Mouse (Mus musculus) Patski (cell line): ENCODE measurements at regions not wholly inside any gene's neighbourhood (a gene's known extent, or its start where the extent isn't known, plus 50 kb on each side); places are given as distances from the start of the nearest gene placed in this dataset.

Experiments used
- ATAC-seq: fragments of 100-300 bp; one replicate; pipeline ENCODE4 v1.8.0; 2021
- CTCF ChIA-PET: fragments of 350-600 bp; sonication (Branson Sonifier 250); formaldehyde crosslinking; loops from one replicate; lab custom pipeline; 2022; ENCODE audit warnings: inconsistent platforms; lab: Charles Lee
- POLR2A ChIA-PET: fragments of 350-600 bp; sonication (Branson Sonifier 250); formaldehyde crosslinking; loops from one replicate; lab custom pipeline; 2022; ENCODE audit warnings: antibody characterized with exemption, inconsistent platforms; lab: Charles Lee
- DNase-seq: peaks from one replicate; pipeline ENCODE4 v3.0.0-alpha.2; 2011; ENCODE audit warnings: low read depth, low spot score
- H3K27me3 ChIP-seq: fragments of 371-371 bp; one replicate; pipeline ENCODE4 v1.5.1; 2021
- CTCF ChIP-seq: fragments of 100-300 bp; IDR thresholded peaks from one replicate; pipeline ENCODE4 v1.5.1; 2021
- in situ Hi-C: fragments of 300-500 bp; cut with MboI; formaldehyde crosslinking; loops from 3 replicates; pipeline ENCODE4 v1.11.1; 2018; ENCODE audit warnings: low pct_unique_long_range_greater_than_20kb, mixed read lengths

- ChIA-PET CTCF (no interaction called here), POLR2A (no interaction called here)
- DNase-seq: no peak
- H3K27me3 ChIP-seq: no peaks in the 10 kb centered on the region
- in situ Hi-C loops: no loop called here
- no peak for ATAC-seq
- TF ChIP-seq CTCF: no peak
Observed at GRCm38 (mm10) chr7:71214500-71215055, 136.7 kb downstream of the Gm10295 start.

GRCm38 (mm10) chr7:71193131-71193530 is 158.2 kb downstream of the Gm10295 start:
- no peak for DNase-seq

GRCm38 (mm10) chr7:71190161-71190711 is 161.0 kb downstream of the Gm10295 start:
- CTCF ChIA-PET: interaction anchor here (1.4 kb wide), 1 partner anchor 9 kb away, joined by 3 read pairs; no protein-coding TSS in a partner anchor
- POLR2A ChIA-PET: no interaction called here
- TF ChIP-seq CTCF: no peak
- in situ Hi-C loops: no loop called here
- H3K27me3 ChIP-seq: peaks cover 4% of the 10 kb centered on the region
- DNase-seq (peak; percentile 12), ATAC-seq (peak; percentile 49)

More at GRCm38 (mm10) chr7:71193131-71193530, 158.2 kb downstream of the Gm10295 start:
- ChIA-PET CTCF (interaction anchor here (1.7 kb wide), 1 partner anchor 15 kb away, joined by 3 read pairs; no protein-coding TSS in a partner anchor), POLR2A (interaction anchor here (0.6 kb wide), 1 partner anchor 108 kb away, joined by 4 read pairs; no protein-coding TSS in a partner anchor)
- in situ Hi-C loops: no loop called here
- ATAC-seq: no peak
- peaks cover 9% of the 10 kb centered on the region for H3K27me3 ChIP-seq
- no peak for TF ChIP-seq CTCF

GRCm38 (mm10) chr7:71189757-71190156 is 161.5 kb downstream of the Gm10295 start:
- peaks cover 4% of the 10 kb centered on the region for H3K27me3 ChIP-seq
- no peak for ATAC-seq
- ChIA-PET POLR2A (interaction anchor here (0.5 kb wide), 1 partner anchor 16 kb away, joined by 3 read pairs; no protein-coding TSS in a partner anchor), CTCF (interaction anchor here (1.4 kb wide), 1 partner anchor 10 kb away, joined by 3 read pairs; no protein-coding TSS in a partner anchor)
- in situ Hi-C loops: no loop called here
- no peak for DNase-seq
- no peak for TF ChIP-seq CTCF

GRCm38 (mm10) chr7:71188119-71188518 is 163.2 kb downstream of the Gm10295 start:
- POLR2A ChIA-PET: no interaction called here

GRCm38 (mm10) chr7:71174871-71175270 is 176.4 kb downstream of the Gm10295 start:
- TF ChIP-seq CTCF: no peak
- no peak for ATAC-seq
- POLR2A ChIA-PET: no interaction called here
- no peak for DNase-seq
- in situ Hi-C loops: no loop called here
- CTCF ChIA-PET: no interaction called here
- peaks cover 22% of the 10 kb centered on the region for H3K27me3 ChIP-seq

More at GRCm38 (mm10) chr7:71188119-71188518, 163.2 kb downstream of the Gm10295 start:
- in situ Hi-C loops: no loop called here
- no peak for TF ChIP-seq CTCF
- CTCF ChIA-PET: interaction anchor here (1.1 to 1.6 kb wide), 2 partner anchors 17 to 94 kb away, joined by 3 read pairs; no protein-coding TSS in a partner anchor
- DNase-seq (peak; percentile 22), ATAC-seq (peak; percentile 77)
- H3K27me3 ChIP-seq: peaks cover 4% of the 10 kb centered on the region

- ChIA-PET CTCF (no interaction called here), POLR2A (no interaction called here)
- no peak for TF ChIP-seq CTCF
- in situ Hi-C loops: no loop called here
- H3K27me3 ChIP-seq: peaks cover 3% of the 10 kb centered on the region
- no peak for DNase-seq
- no peak for ATAC-seq
Observed at GRCm38 (mm10) chr7:71139068-71139467, 212.2 kb downstream of the Gm10295 start.

GRCm38 (mm10) chr7:71129981-71130380 is 221.3 kb downstream of the Gm10295 start:
- DNase-seq (no peak), ATAC-seq (no peak)
- peaks cover 15% of the 10 kb centered on the region for H3K27me3 ChIP-seq
- POLR2A ChIA-PET: no interaction called here
- no peak for TF ChIP-seq CTCF
- in situ Hi-C loops: no loop called here
- CTCF ChIA-PET: no interaction called here

- in situ Hi-C loops: no loop called here
- ATAC-seq: no peak
- no peak for TF ChIP-seq CTCF
- H3K27me3 ChIP-seq: peaks cover 15% of the 10 kb centered on the region
- ChIA-PET POLR2A (no interaction called here), CTCF (interaction anchor here (1.2 kb wide), 1 partner anchor 22 kb away, joined by 3 read pairs; no protein-coding TSS in a partner anchor)
- no peak for DNase-seq
Observed at GRCm38 (mm10) chr7:71128928-71129327, 222.4 kb downstream of the Gm10295 start.

- DNase-seq (no peak), ATAC-seq (no peak)
- TF ChIP-seq CTCF: no peak
- in situ Hi-C loops: no loop called here
- ChIA-PET CTCF (no interaction called here), POLR2A (no interaction called here)
- no peaks in the 10 kb centered on the region for H3K27me3 ChIP-seq
Observed at GRCm38 (mm10) chr7:71121453-71121852, 229.8 kb downstream of the Gm10295 start.

- in situ Hi-C loops: no loop called here
- ChIA-PET POLR2A (no interaction called here), CTCF (no interaction called here)
- no peaks in the 10 kb centered on the region for H3K27me3 ChIP-seq
- DNase-seq: no peak
- ATAC-seq: no peak
- TF ChIP-seq CTCF: no peak
Observed at GRCm38 (mm10) chr7:71120975-71121374, 230.3 kb downstream of the Gm10295 start.
